Mouse (Mus musculus) cerebellum, postnatal 4 days (tissue): ENCODE measurements at regions not wholly inside any gene's neighbourhood (a gene's known extent, or its start where the extent isn't known, plus 50 kb on each side); places are given as distances from the start of the nearest gene placed in this dataset.
A peak's percentile ranks its signal among the peaks of the same experiment; 100 is the strongest.
"Not testable (repeated sequence)": the region's sequence is repeated elsewhere in the genome, so short reads cannot be mapped to it uniquely, and the experiment has no call there.

Source experiments
- DNase-seq, 2 experiments: peaks; one replicate each; pipeline ENCODE4 v3.0.0; 2022; ENCODE audit warnings: low spot score in 2 of 2, mixed read lengths in 1 of 2

GRCm38 (mm10) chr4:7921503-7921902, 317.3 kb downstream of the Car8 start:
- DNase-seq = no peak

GRCm38 (mm10) chr4:7913191-7913590, 325.6 kb downstream of the Car8 start:
- DNase-seq = no peak

GRCm38 (mm10) chr4:7912675-7913074, 326.2 kb downstream of the Car8 start:
- no peak for DNase-seq

- no peak for DNase-seq
These were observed 335.7 kb downstream of the Car8 start for GRCm38 (mm10) chr4:7903130-7903529.

- DNase-seq = no peak
These were observed 343.9 kb downstream of the Car8 start for GRCm38 (mm10) chr4:7894914-7895313.

GRCm38 (mm10) chr4:7891128-7891527, 347.7 kb downstream of the Car8 start:
- no peak for DNase-seq

- no peak for DNase-seq
These were observed 384.3 kb downstream of the Car8 start for GRCm38 (mm10) chr4:7854518-7854917.

GRCm38 (mm10) chr4:7853121-7853782, 385.6 kb downstream of the Car8 start:
- DNase-seq = peak; percentile 23 to 30

GRCm38 (mm10) chr4:7852006-7852615, 386.7 kb downstream of the Car8 start:
- DNase-seq = no peak

- no peak for DNase-seq
These were observed 391.4 kb downstream of the Car8 start for GRCm38 (mm10) chr4:7847411-7847810.

- DNase-seq = no peak
These were observed 409.7 kb downstream of the Car8 start for GRCm38 (mm10) chr4:7829126-7829525.

GRCm38 (mm10) chr4:7819847-7820246, 419.0 kb downstream of the Car8 start:
- no peak for DNase-seq

GRCm38 (mm10) chr4:7777761-7778160, 461.1 kb downstream of the Car8 start:
- not testable (repeated sequence) for DNase-seq

- no peak for DNase-seq
These were observed 483.4 kb downstream of the Car8 start for GRCm38 (mm10) chr4:7755473-7755872.

- no peak for DNase-seq
These were observed 484.9 kb downstream of the Car8 start for GRCm38 (mm10) chr4:7753931-7754330.

GRCm38 (mm10) chr4:7751208-7751607, 487.6 kb downstream of the Car8 start:
- DNase-seq = no peak

GRCm38 (mm10) chr4:7722893-7723292, 515.9 kb downstream of the Car8 start:
- DNase-seq = no peak

- DNase-seq = no peak
These were observed 550.3 kb downstream of the Car8 start for GRCm38 (mm10) chr4:7688516-7688915.

- no peak for DNase-seq
These were observed 551.6 kb downstream of the Car8 start for GRCm38 (mm10) chr4:7687231-7687630.

- DNase-seq = no peak
These were observed 568.1 kb downstream of the Car8 start for GRCm38 (mm10) chr4:7670795-7671105.

GRCm38 (mm10) chr4:7669992-7670794, 568.6 kb downstream of the Car8 start:
- DNase-seq = no peak

- no peak for DNase-seq
These were observed 571.8 kb downstream of the Car8 start for GRCm38 (mm10) chr4:7666935-7667594.
